Mouse (Mus musculus) kidney, postnatal 0 days (tissue): Measurements from ENCODE around the gene Ssr1. TPM values are rescaled to one million over a fixed set of nuclear protein-coding genes. Genes with fewer than 3 reads are reported as not detected.

Experiments used
- ATAC-seq: fragments of 200-750 bp; cut with Nextera tagmentation; replicated peaks from 2 replicates; pipeline ENCODE4 v1.8.0; 2017; ENCODE audit warnings: low read depth, moderate number of reproducible peaks, moderate TSS enrichment, moderate library complexity; ENCODE audit not compliant: low FRiP score
- DNase-seq: peaks from one replicate; pipeline ENCODE4 v3.0.0-alpha.2; 2016; ENCODE audit warnings: low spot score
- H3K27ac ChIP-seq: fragments of 300-500 bp; sonication (generic); 2 replicates; pipeline ENCODE4 v1.5.1; 2014; ENCODE audit warnings: mild to moderate bottlenecking
- H3K27me3 ChIP-seq: fragments of 300-500 bp; sonication (generic); 2 replicates; pipeline ENCODE4 v1.6.1; 2014; ENCODE audit warnings: low read length, mixed read lengths; ENCODE audit not compliant: insufficient read depth
- H3K36me3 ChIP-seq: fragments of 300-500 bp; sonication (generic); 2 replicates; pipeline ENCODE4 v1.6.1; 2014; ENCODE audit warnings: low read length, mixed read lengths; ENCODE audit not compliant: insufficient read depth
- H3K4me1 ChIP-seq: fragments of 300-500 bp; sonication (generic); replicated peaks from 2 replicates; pipeline ENCODE4 v1.6.1; 2014; ENCODE audit warnings: antibody characterized with exemption, low read length, mixed read lengths; ENCODE audit not compliant: insufficient read depth
- H3K4me2 ChIP-seq: fragments of 300-500 bp; sonication (generic); 2 replicates; pipeline ENCODE4 v1.6.1; 2014; ENCODE audit warnings: mild to moderate bottlenecking, low read length, moderate library complexity, mixed read lengths
- H3K4me3 ChIP-seq: fragments of 300-500 bp; sonication (generic); replicated peaks from 2 replicates; pipeline ENCODE4 v1.5.1; 2014; ENCODE audit warnings: low read depth, low read length
- H3K9ac ChIP-seq: fragments of 300-500 bp; sonication (generic); 2 replicates; pipeline ENCODE4 v1.6.1; 2014; ENCODE audit warnings: low read depth, low read length
- H3K9me3 ChIP-seq: fragments of 300-500 bp; sonication (generic); replicated peaks from 2 replicates; pipeline ENCODE4 v1.6.1; 2016; ENCODE audit warnings: low read length, inconsistent platforms, mixed read lengths
- CTCF ChIP-seq: IDR thresholded peaks from 2 replicates; pipeline ENCODE4 v1.5.1; 2016; ENCODE audit warnings: antibody characterized with exemption, low read depth, mild to moderate bottlenecking, moderate library complexity
- WGBS: fragments of 180-500 bp; shearing (Covaris S2); extraction: QIAGEN DNeasy Blood & Tissue Kit; methylation state at CpG from one replicate; pipeline ENCODE4 v1.1.7; 2014; 5-methylcytosine and 5-hydroxymethylcytosine counted together
- polyA plus RNA-seq: library from polyadenylated mRNA; unstranded; fragments of >200 nt; fragmentation: Nextera tagmentation; extraction: Ambion mirVana; gene quantifications from 2 replicates; pipeline ENCODE4 v1.2.1, GENCODE M21; 2015

The Ssr1 gene
- polyA plus RNA-seq, 1 experiment from 2014 or later = 116 TPM

DNA sequence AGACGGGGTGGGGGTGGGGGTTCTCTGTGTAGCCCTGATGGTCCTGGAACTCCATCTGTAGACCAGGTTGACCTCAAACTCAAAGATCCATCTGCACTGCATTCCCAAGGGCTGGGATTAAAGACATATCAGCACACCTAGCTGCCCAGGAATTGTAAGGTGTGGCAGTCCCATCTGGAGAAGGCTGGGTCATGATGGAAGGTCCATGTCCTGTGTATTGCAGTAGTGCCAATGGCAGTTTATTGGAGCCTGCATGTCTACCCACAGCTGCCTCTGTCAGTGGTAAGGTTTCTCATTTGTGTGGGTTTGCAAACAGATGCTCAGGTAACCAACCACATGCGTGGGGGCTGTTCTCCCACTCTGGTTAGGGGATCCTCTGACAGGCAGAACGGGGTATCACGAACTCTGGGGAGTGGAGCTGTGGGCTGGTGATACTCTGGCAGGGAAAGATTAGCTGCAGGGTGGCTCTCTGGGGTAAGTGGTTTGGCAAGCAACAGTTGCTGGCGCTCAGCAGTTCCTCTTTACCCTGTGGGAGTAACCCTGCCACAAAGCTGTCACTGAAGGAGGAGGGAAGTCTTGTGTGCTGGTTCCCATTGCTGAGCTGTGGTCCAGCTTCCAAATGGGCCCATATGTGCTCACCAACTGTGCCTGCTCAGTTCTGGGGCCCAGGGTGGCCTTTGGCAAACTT lies 15.8 kb upstream of the Ssr1 start:
- H3K4me1 ChIP-seq = no peaks in the 10 kb centered on the region
- WGBS = 63% methylated on average over 5 of the region's 5 CpGs
- DNase-seq (peak; percentile 13), ATAC-seq (no peak)
- H3K9ac ChIP-seq = no peak overlapping the region
- no peak overlapping the region for H3K27ac ChIP-seq
- H3K4me3 ChIP-seq = no peak overlapping the region
- H3K27me3 ChIP-seq = no peaks in the 10 kb centered on the region
- no peak for TF ChIP-seq CTCF
- H3K36me3 ChIP-seq = no peaks in the 10 kb centered on the region
- no peaks in the 10 kb centered on the region for H3K9me3 ChIP-seq
- no peak overlapping the region for H3K4me2 ChIP-seq

- H3K9me3 ChIP-seq = no peaks in the 10 kb centered on the region
These were observed 14.0 kb upstream of the Ssr1 start for GRCm38 (mm10) chr13:38007972-38008371.

DNA sequence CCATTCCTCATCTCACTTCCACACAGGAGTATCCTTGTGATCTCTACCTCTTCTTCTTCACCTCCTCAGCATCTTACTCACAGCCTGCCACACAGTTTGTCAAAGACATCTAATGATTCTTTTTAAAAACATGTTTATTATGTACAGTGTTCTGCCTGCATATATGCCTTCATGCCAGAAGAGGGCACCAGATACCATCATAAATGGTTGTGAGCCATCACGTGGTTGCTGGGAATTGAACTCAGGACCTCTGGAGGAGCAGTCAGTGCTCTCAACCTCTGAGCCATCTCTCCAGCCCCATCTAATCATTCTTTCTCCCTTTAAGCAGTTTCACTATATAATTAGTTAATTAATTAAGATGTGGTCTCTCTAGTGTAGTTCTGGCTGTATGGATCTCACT lies 8.4 kb upstream of the Ssr1 start:
- H3K27ac ChIP-seq = no peak overlapping the region
- no peak for DNase-seq
- no peak overlapping the region for H3K4me3 ChIP-seq
- H3K36me3 ChIP-seq = no peaks in the 10 kb centered on the region
- TF ChIP-seq CTCF = peak; percentile 33
- H3K9ac ChIP-seq = no peak overlapping the region
- H3K4me2 ChIP-seq = no peak overlapping the region
- ATAC-seq = no peak
- H3K9me3 ChIP-seq = no peaks in the 10 kb centered on the region
- H3K27me3 ChIP-seq = no peaks in the 10 kb centered on the region
- no peaks in the 10 kb centered on the region for H3K4me1 ChIP-seq
- WGBS = 32% methylated on average over 1 of the region's 1 CpGs

More at GRCm38 (mm10) chr13:38007972-38008371, 14.0 kb upstream of the Ssr1 start:
- ATAC-seq = no peak
- Histone ChIP-seq H3K4me3 (no peak overlapping the region), H3K36me3 (no peaks in the 10 kb centered on the region), H3K27ac (no peak overlapping the region), H3K4me2 (no peak overlapping the region), H3K9ac (no peak overlapping the region), H3K27me3 (no peaks in the 10 kb centered on the region), H3K4me1 (no peaks in the 10 kb centered on the region)
- TF ChIP-seq CTCF = no peak
- DNase-seq = no peak
- 88% methylated on average over 2 of the region's 2 CpGs for WGBS

GRCm38 (mm10) chr13:37999713-38000112 lies 5.7 kb upstream of the Ssr1 start:
- no peaks in the 10 kb centered on the region for H3K36me3 ChIP-seq
- H3K27ac ChIP-seq = no peak overlapping the region
- no peaks in the 10 kb centered on the region for H3K27me3 ChIP-seq
- TF ChIP-seq CTCF = no peak
- H3K9me3 ChIP-seq = no peaks in the 10 kb centered on the region
- H3K4me3 ChIP-seq = no peak overlapping the region
- H3K9ac ChIP-seq = no peak overlapping the region
- 87% methylated on average over 3 of the region's 3 CpGs for WGBS
- no peak for ATAC-seq
- DNase-seq = no peak
- H3K4me2 ChIP-seq = no peak overlapping the region
- no peaks in the 10 kb centered on the region for H3K4me1 ChIP-seq

- Histone ChIP-seq H3K4me2 (peak overlapping the region; percentile 74), H3K4me3 (peak overlapping the region; percentile 98), H3K9ac (peak overlapping the region; percentile 38; the same call in 1 of the 2 replicates), H3K4me1 (0 out of 2 replicates have a peak, but pooled peaks cover 5% of the 10 kb centered on the region), H3K27me3 (no peaks in the 10 kb centered on the region), H3K9me3 (no peaks in the 10 kb centered on the region), H3K27ac (0 out of 2 replicates have a peak overlapping the region, but pooled peaks have one; percentile 10), H3K36me3 (peaks cover 13% of the 10 kb centered on the region)
- ATAC-seq (peak; percentile 25; the same call in 1 of the 2 replicates), DNase-seq (no peak)
- no peak for TF ChIP-seq CTCF
- 20% methylated on average over 7 of the region's 7 CpGs for WGBS
These were observed 360 bp upstream of the Ssr1 start for GRCm38 (mm10) chr13:37994405-37994749.

DNA sequence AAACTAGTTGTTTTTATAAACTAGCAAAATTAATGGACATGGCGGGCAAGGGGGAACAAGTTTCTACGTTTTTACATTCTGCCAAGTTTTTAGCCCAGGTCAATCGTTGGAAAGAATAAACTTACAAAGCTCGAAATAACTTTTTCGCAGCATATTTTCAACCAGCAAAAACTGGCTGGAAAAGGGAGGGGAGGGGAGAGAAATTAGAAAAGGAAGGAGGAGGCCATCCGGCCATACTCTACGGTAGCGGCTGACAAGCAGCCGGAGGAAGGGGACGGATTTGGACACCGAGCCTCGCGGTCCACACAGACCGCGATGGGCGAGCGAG lies 677 bp downstream of the Ssr1 start:
- WGBS = under 1% methylated on average over 17 of the region's 17 CpGs
- peak overlapping the region; percentile 98 for H3K9ac ChIP-seq
- ATAC-seq (peak; percentile 44; the same call in 1 of the 2 replicates), DNase-seq (no peak)
- peak overlapping the region; percentile 98 for H3K4me3 ChIP-seq
- no peaks in the 10 kb centered on the region for H3K27me3 ChIP-seq
- peak overlapping the region; percentile 74 for H3K4me2 ChIP-seq
- peaks cover 23% of the 10 kb centered on the region for H3K36me3 ChIP-seq
- H3K4me1 ChIP-seq = 0 out of 2 replicates have a peak, but pooled peaks cover 5% of the 10 kb centered on the region
- TF ChIP-seq CTCF = no peak
- H3K27ac ChIP-seq = peak overlapping the region; percentile 96
- H3K9me3 ChIP-seq = no peaks in the 10 kb centered on the region
